Mouse (Mus musculus): Measurements from ENCODE around the gene Tfdp2. TPM values are rescaled to one million over a fixed set of nuclear protein-coding genes. Genes with fewer than 3 reads are reported as not detected.
"Not testable (repeated sequence)": the region's sequence is repeated elsewhere in the genome, so short reads cannot be mapped to it uniquely, and the experiment has no call there.

The Tfdp2 gene
- polyA plus RNA-seq (2015; fragmentation: Nextera tagmentation; extraction: Ambion mirVana) = 16.0 and 22.3 TPM in 2 replicates

DNA sequence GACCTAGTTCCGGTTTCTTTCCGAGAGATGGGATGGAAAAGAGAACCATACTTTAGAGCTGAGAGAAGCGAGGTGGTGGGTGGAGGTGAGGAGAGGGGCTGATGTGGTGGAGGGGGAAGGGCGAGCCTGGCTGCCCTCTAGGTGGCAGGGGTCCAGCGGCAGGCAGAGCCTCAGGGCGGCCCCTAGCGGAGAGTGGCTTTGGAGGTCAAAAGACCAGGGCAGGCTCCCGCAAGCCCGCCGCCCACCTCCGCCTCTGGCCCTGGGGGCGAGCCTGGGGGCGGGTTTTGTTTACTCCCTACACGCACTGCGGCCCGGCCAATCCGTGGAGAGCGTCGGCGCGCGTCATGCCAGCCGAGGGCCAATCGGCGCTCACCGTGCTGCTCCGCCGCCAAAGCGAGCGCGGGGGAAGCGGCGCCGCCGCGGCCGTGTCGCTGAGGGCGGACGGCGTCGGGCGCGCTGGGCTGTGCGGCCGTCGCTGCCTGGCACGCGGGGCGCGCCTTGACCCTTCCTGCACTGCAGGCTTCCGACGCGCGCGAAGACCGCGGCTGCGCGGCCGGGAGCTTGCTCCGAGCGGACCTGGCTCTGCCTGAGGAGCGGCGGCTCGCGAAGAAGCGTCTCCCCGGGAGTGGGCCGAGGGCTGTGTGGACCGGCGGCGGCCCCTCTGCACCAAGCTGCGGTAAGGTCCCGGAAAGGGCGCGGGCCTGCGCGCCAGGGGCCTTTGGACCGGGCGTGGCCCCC is at the start of gene Tfdp2:
TSS of gene Tfdp2 (plus strand) at position 391 of the 738 bp plus-strand sequence.
- Histone ChIP-seq H3K4me3 (ENCODE audit: low read depth, low read length) (peak within 1 kb of the TSS; percentile 92), H3K9ac (ENCODE audit: low read depth, low read length) (peak within 1 kb of the TSS; percentile 76), H3K9me3 (replicated peaks; ENCODE audit: control insufficient read depth, low read length, poor library complexity, severe bottlenecking) (no peaks in the 10 kb centered on the region), H3K4me2 (ENCODE audit: low read length) (peak within 1 kb of the TSS; percentile 99), H3K27ac (ENCODE audit: low read length) (peak within 1 kb of the TSS; percentile 73), H3K36me3 (ENCODE audit: control insufficient read depth, insufficient read depth, low read length) (no peaks in the 10 kb centered on the region), H3K27me3 (ENCODE audit: control insufficient read depth, insufficient read depth, low read depth, low read length) (no peaks in the 10 kb centered on the region), H3K4me1 (ENCODE audit: control insufficient read depth, insufficient read depth, low read length) (peaks cover 14% of the 10 kb centered on the region)
- under 1% methylated on average over 74 of the region's 81 CpGs for WGBS
- ATAC-seq = peak; percentile 99

DNA sequence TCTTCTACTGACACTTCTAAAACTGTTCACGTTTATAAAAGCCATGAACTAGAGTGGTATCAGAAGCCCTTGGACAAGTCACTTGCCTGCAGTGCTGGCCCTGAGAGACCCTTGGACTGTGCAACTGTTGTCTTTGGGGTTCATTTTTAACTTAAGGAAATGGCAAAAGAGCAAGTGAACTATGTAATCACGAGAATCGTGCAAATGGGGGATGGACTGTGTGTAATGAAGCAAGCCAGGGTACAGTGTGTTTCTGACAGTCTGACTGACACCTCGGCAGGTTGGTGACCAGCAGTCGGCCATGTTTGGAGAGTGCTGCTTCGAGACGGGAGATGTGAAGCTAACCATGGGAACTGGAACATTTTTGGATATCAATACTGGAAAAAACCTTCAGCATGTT is 43.3 kb upstream of the Tfdp2 start:
- no peaks in the 10 kb centered on the region for H3K9me3 ChIP-seq (replicated peaks; ENCODE audit: control insufficient read depth, low read length, poor library complexity, severe bottlenecking)
- H3K9ac ChIP-seq (ENCODE audit: low read depth, low read length) = no peak overlapping the region
- no peak overlapping the region for H3K4me2 ChIP-seq (ENCODE audit: low read length)
- H3K27ac ChIP-seq (ENCODE audit: low read length) = no peak overlapping the region
- no peaks in the 10 kb centered on the region for H3K4me1 ChIP-seq (ENCODE audit: control insufficient read depth, insufficient read depth, low read length)
- 92% methylated on average over 7 of the region's 7 CpGs for WGBS
- no peak for ATAC-seq
- no peaks in the 10 kb centered on the region for H3K27me3 ChIP-seq (ENCODE audit: control insufficient read depth, insufficient read depth, low read depth, low read length)
- no peak overlapping the region for H3K4me3 ChIP-seq (ENCODE audit: low read depth, low read length)
- peaks cover 4% of the 10 kb centered on the region; the same call in 1 of the 2 replicates for H3K36me3 ChIP-seq (ENCODE audit: control insufficient read depth, insufficient read depth, low read length)

DNA sequence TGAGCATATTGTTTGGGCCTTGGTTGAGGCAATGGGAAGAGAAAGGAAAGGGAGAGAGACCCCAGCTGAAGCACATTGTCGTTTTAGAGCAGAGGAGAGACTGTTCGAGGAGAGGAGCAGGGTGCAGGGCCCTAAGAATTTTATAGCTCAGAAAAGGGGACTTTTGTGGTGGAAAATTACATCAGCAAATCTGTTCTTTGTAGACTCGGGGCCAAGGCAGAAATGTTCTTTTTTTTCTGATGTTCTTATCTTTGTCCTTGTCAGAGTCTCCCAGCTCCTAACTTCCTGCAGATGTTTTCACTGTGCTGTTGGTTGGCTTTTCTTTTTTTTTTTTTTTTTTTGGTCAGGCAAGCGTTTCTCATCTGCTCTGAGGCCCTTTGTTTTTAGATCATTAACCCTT is 37.6 kb upstream of the Tfdp2 start:
- H3K36me3 ChIP-seq (ENCODE audit: control insufficient read depth, insufficient read depth, low read length) = no peaks in the 10 kb centered on the region
- H3K4me3 ChIP-seq (ENCODE audit: low read depth, low read length) = no peak overlapping the region
- H3K4me1 ChIP-seq (ENCODE audit: control insufficient read depth, insufficient read depth, low read length) = no peaks in the 10 kb centered on the region
- WGBS = 57% methylated on average over 4 of the region's 4 CpGs
- H3K27me3 ChIP-seq (ENCODE audit: control insufficient read depth, insufficient read depth, low read depth, low read length) = no peaks in the 10 kb centered on the region
- no peak overlapping the region for H3K27ac ChIP-seq (ENCODE audit: low read length)
- no peak overlapping the region for H3K9ac ChIP-seq (ENCODE audit: low read depth, low read length)
- no peak overlapping the region for H3K4me2 ChIP-seq (ENCODE audit: low read length)
- no peak for ATAC-seq
- H3K9me3 ChIP-seq (replicated peaks; ENCODE audit: control insufficient read depth, low read length, poor library complexity, severe bottlenecking) = no peaks in the 10 kb centered on the region

DNA sequence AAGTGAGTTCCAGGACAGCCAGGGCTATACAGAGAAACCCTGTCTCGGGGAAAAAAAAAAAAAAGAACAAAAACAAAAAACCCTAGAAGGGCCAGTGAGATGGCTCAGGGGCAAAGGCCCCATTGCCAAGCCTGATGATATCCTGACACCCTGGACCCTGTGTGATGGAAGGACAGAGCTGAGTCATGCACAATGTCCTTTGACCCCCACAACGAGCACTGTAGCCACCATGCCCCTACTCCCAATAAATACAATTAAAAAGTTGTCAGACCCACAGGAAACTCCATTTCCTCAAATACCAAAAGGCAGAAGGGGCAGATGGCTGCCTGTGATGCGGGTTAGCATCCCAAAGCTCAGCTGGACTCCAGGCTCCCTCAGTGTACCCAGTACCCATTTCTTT is 37.0 kb upstream of the Tfdp2 start:
- Histone ChIP-seq H3K4me1 (ENCODE audit: control insufficient read depth, insufficient read depth, low read length) (no peaks in the 10 kb centered on the region), H3K27ac (ENCODE audit: low read length) (no peak overlapping the region), H3K4me2 (ENCODE audit: low read length) (no peak overlapping the region), H3K9me3 (replicated peaks; ENCODE audit: control insufficient read depth, low read length, poor library complexity, severe bottlenecking) (no peaks in the 10 kb centered on the region), H3K36me3 (ENCODE audit: control insufficient read depth, insufficient read depth, low read length) (no peaks in the 10 kb centered on the region), H3K9ac (ENCODE audit: low read depth, low read length) (no peak overlapping the region), H3K4me3 (ENCODE audit: low read depth, low read length) (no peak overlapping the region), H3K27me3 (ENCODE audit: control insufficient read depth, insufficient read depth, low read depth, low read length) (no peaks in the 10 kb centered on the region)
- WGBS = 88% methylated on average over 3 of the region's 3 CpGs
- no peak for ATAC-seq

DNA sequence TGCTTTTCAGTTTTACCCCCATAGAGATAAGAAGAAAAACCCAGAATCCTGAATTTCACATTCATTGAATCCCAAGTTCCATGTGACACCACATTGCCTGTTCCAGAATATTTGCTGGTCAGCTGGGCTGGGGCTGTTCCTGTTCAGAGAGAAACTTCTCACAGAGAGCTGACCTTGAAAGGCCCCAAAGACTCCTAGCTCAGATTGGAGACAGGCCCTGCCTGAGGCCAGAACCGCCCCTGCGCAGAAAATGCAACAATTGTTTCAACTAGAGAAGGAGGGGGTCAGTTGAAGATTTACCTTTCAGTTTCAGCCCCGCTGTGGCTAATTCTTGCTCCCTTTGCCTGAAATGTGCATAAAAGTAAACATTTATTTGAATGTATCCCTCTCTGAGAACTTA is 35.3 kb upstream of the Tfdp2 start:
- H3K4me1 ChIP-seq (ENCODE audit: control insufficient read depth, insufficient read depth, low read length) = no peaks in the 10 kb centered on the region
- ATAC-seq = no peak
- H3K27ac ChIP-seq (ENCODE audit: low read length) = no peak overlapping the region
- no peaks in the 10 kb centered on the region for H3K36me3 ChIP-seq (ENCODE audit: control insufficient read depth, insufficient read depth, low read length)
- no peak overlapping the region for H3K4me3 ChIP-seq (ENCODE audit: low read depth, low read length)
- WGBS = 82% methylated on average over 3 of the region's 3 CpGs
- H3K9ac ChIP-seq (ENCODE audit: low read depth, low read length) = no peak overlapping the region
- no peaks in the 10 kb centered on the region for H3K9me3 ChIP-seq (replicated peaks; ENCODE audit: control insufficient read depth, low read length, poor library complexity, severe bottlenecking)
- H3K27me3 ChIP-seq (ENCODE audit: control insufficient read depth, insufficient read depth, low read depth, low read length) = no peaks in the 10 kb centered on the region
- no peak overlapping the region for H3K4me2 ChIP-seq (ENCODE audit: low read length)

DNA sequence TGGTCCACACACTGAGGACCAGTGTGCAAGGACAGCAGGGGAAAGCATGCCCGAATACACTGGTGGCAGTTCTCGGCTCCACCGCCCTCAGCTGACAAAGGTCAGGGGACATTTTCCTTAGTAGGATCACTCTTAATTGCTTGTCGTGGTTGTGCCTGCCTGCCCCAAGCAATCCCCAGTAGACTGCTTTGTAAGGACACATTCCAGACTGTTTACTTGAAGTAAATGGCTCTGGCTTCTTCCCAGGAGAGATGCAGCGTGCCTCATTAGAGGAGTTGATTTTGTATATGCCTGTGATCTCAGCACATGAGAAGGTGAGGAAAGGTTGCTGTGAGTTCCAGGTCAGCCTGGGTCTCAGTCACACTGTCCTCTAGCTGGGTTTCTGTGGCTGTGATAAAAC is 33.7 kb upstream of the Tfdp2 start:
- Histone ChIP-seq H3K9me3 (replicated peaks; ENCODE audit: control insufficient read depth, low read length, poor library complexity, severe bottlenecking) (no peaks in the 10 kb centered on the region), H3K27me3 (ENCODE audit: control insufficient read depth, insufficient read depth, low read depth, low read length) (no peaks in the 10 kb centered on the region), H3K4me2 (ENCODE audit: low read length) (no peak overlapping the region), H3K4me1 (ENCODE audit: control insufficient read depth, insufficient read depth, low read length) (no peaks in the 10 kb centered on the region), H3K9ac (ENCODE audit: low read depth, low read length) (no peak overlapping the region), H3K27ac (ENCODE audit: low read length) (no peak overlapping the region), H3K36me3 (ENCODE audit: control insufficient read depth, insufficient read depth, low read length) (no peaks in the 10 kb centered on the region), H3K4me3 (ENCODE audit: low read depth, low read length) (no peak overlapping the region)
- WGBS = 87% methylated on average over 5 of the region's 5 CpGs
- ATAC-seq = no peak

DNA sequence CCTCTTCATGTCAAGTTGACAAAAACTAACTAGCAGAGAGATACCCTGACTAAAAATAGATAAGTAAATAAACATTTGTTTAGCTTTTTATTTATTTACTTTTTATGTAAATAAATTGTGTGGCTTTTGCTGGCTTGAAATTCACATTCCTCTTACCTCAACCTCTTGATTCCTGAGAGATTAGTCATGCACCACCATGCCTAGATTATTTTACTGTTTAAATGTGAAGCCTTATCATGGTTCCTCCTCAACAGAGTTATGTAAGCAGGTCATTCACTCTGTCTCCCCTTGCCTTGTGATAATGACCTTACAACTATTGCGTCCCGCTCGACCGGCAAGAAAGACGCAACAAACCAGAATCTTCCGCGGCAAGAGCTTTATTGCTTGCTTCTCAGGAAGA is 32.6 kb upstream of the Tfdp2 start:
- Histone ChIP-seq H3K4me1 (ENCODE audit: control insufficient read depth, insufficient read depth, low read length) (no peaks in the 10 kb centered on the region), H3K27me3 (ENCODE audit: control insufficient read depth, insufficient read depth, low read depth, low read length) (no peaks in the 10 kb centered on the region), H3K4me2 (ENCODE audit: low read length) (no peak overlapping the region), H3K27ac (ENCODE audit: low read length) (no peak overlapping the region), H3K36me3 (ENCODE audit: control insufficient read depth, insufficient read depth, low read length) (no peaks in the 10 kb centered on the region), H3K4me3 (ENCODE audit: low read depth, low read length) (no peak overlapping the region), H3K9ac (ENCODE audit: low read depth, low read length) (no peak overlapping the region), H3K9me3 (replicated peaks; ENCODE audit: control insufficient read depth, low read length, poor library complexity, severe bottlenecking) (no peaks in the 10 kb centered on the region)
- 96% methylated on average over 7 of the region's 7 CpGs for WGBS
- no peak for ATAC-seq

DNA sequence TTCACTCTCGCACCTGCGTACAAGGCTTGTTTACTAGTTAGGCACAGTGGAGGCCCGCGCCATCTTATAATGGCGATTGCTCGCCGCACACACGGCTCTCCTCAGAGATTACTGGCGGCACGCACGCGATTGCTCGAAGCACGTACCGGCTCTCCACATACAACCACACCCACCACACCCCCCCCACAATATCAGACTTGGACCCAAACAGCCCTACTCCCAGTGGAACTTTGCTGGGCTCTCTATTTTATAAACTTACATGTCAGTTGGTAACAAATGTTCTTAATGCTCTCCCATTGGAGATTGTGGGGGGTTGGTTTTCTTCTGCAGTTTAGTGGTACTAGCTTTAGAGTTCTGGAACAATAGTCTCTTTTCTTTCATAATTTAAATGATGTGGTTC is 32.1 kb upstream of the Tfdp2 start:
- H3K9ac ChIP-seq (ENCODE audit: low read depth, low read length); H3K4me2 ChIP-seq (ENCODE audit: low read length); H3K4me1 ChIP-seq (ENCODE audit: control insufficient read depth, insufficient read depth, low read length); H3K9me3 ChIP-seq (replicated peaks; ENCODE audit: control insufficient read depth, low read length, poor library complexity, severe bottlenecking); H3K36me3 ChIP-seq (ENCODE audit: control insufficient read depth, insufficient read depth, low read length); H3K27ac ChIP-seq (ENCODE audit: low read length); H3K4me3 ChIP-seq (ENCODE audit: low read depth, low read length); ATAC-seq; H3K27me3 ChIP-seq (ENCODE audit: control insufficient read depth, insufficient read depth, low read depth, low read length): not testable (repeated sequence)
- WGBS = 99% methylated on average over 13 of the region's 15 CpGs

DNA sequence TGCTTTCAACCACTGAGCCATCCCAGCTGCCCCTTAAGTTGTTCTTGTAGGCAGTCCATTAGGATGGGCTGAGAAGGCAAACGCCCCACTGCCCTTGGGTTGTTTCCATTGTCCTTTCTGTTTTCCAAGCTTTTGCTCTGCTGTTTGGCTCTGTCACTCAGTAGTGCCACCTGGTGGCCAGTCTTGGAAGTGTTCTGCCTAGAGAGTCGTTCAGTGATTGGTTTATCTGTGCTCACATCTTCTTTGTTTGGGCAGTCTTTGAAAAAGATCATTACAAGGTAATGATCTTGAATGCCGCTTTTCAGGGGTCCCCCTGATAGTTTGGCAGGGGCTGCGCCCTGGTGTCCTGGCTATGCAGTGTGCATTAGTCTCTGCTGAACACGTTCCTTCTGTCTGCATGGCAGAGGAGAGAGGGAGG is 28.9 kb upstream of the Tfdp2 start:
- WGBS = 14% methylated on average over 5 of the region's 5 CpGs
- no peaks in the 10 kb centered on the region for H3K4me1 ChIP-seq (ENCODE audit: control insufficient read depth, insufficient read depth, low read length)
- H3K4me2 ChIP-seq (ENCODE audit: low read length) = no peak overlapping the region
- H3K9me3 ChIP-seq (replicated peaks; ENCODE audit: control insufficient read depth, low read length, poor library complexity, severe bottlenecking) = no peaks in the 10 kb centered on the region
- no peak overlapping the region for H3K4me3 ChIP-seq (ENCODE audit: low read depth, low read length)
- H3K27ac ChIP-seq (ENCODE audit: low read length) = no peak overlapping the region
- no peaks in the 10 kb centered on the region for H3K27me3 ChIP-seq (ENCODE audit: control insufficient read depth, insufficient read depth, low read depth, low read length)
- no peak overlapping the region for H3K9ac ChIP-seq (ENCODE audit: low read depth, low read length)
- ATAC-seq = no peak
- H3K36me3 ChIP-seq (ENCODE audit: control insufficient read depth, insufficient read depth, low read length) = no peaks in the 10 kb centered on the region
